Mouse (Mus musculus) ES-Bruce4 (cell line): ENCODE measurements around the gene Foxp1.

Experiments
- CTCF ChIP-seq: IDR thresholded peaks from one replicate; pipeline ENCODE4 v1.8.1; 2011; ENCODE audit warnings: low read depth, low read length
- EP300 ChIP-seq: IDR thresholded peaks from 2 replicates; pipeline ENCODE4 v1.6.1; 2011; ENCODE audit warnings: low read depth, low read length; ENCODE audit not compliant: insufficient read depth
- POLR2A ChIP-seq: IDR thresholded peaks from one replicate; pipeline ENCODE4 v1.8.1; 2011; ENCODE audit warnings: low read length; ENCODE audit not compliant: insufficient read depth

GRCm38 (mm10) chr6:99447447-99447846 is 75.1 kb downstream of the Foxp1 start:
- TF ChIP-seq CTCF (no peak), POLR2A (no peak), EP300 (no peak)
